Mouse (Mus musculus) intestine, embryonic 16.5 days (tissue): Measurements from ENCODE around the gene Vmn2r79. TPM values are rescaled to one million over a fixed set of nuclear protein-coding genes. Genes with fewer than 3 reads are reported as not detected.
"Not testable (repeated sequence)": the region's sequence is repeated elsewhere in the genome, so short reads cannot be mapped to it uniquely, and the experiment has no call there.

Experiments used
- ATAC-seq: fragments of 200-750 bp; cut with Nextera tagmentation; 2 replicates; pipeline ENCODE4 v1.8.0; 2017; ENCODE audit warnings: moderate TSS enrichment, moderate library complexity
- H3K27ac ChIP-seq: fragments of 300-500 bp; sonication (generic); 2 replicates; pipeline ENCODE4 v1.5.1; 2014; ENCODE audit warnings: mild to moderate bottlenecking, low read length
- H3K27me3 ChIP-seq: fragments of 300-500 bp; sonication (generic); replicated peaks from 2 replicates; pipeline ENCODE4 v1.6.1; 2014; ENCODE audit warnings: low read length, control low read depth, mixed read lengths; ENCODE audit not compliant: control insufficient read depth, insufficient read depth
- H3K36me3 ChIP-seq: fragments of 300-500 bp; sonication (generic); 2 replicates; pipeline ENCODE4 v1.6.1; 2014; ENCODE audit warnings: low read length, control low read depth; ENCODE audit not compliant: control insufficient read depth, insufficient read depth
- H3K4me1 ChIP-seq: fragments of 300-500 bp; sonication (generic); 2 replicates; pipeline ENCODE4 v1.6.1; 2014; ENCODE audit warnings: low read length, control low read depth, mixed read lengths; ENCODE audit not compliant: control insufficient read depth, insufficient read depth
- H3K4me2 ChIP-seq: fragments of 300-500 bp; sonication (generic); 2 replicates; pipeline ENCODE4 v1.6.1; 2014; ENCODE audit warnings: low read depth, low read length, control low read depth
- H3K4me3 ChIP-seq: fragments of 300-500 bp; sonication (generic); 2 replicates; pipeline ENCODE4 v1.5.1; 2014; ENCODE audit warnings: mild to moderate bottlenecking, low read length
- H3K9ac ChIP-seq: fragments of 300-500 bp; sonication (generic); 2 replicates; pipeline ENCODE4 v1.6.1; 2014; ENCODE audit warnings: low read depth, low read length
- H3K9me3 ChIP-seq: fragments of 300-500 bp; sonication (generic); 2 replicates; pipeline ENCODE4 v1.6.1; 2016; ENCODE audit warnings: low read length, control low read depth; ENCODE audit not compliant: control insufficient read depth
- WGBS: fragments of 180-500 bp; shearing (Covaris S2); extraction: QIAGEN DNeasy Blood & Tissue Kit; methylation state at CpG from one replicate; pipeline ENCODE4 v1.1.7; 2014; 5-methylcytosine and 5-hydroxymethylcytosine counted together
- polyA plus RNA-seq: library from polyadenylated mRNA; unstranded; fragments of >200 nt; fragmentation: Nextera tagmentation; extraction: Ambion mirVana; gene quantifications from 2 replicates; pipeline ENCODE4 v1.2.1, GENCODE M21; 2015

The Vmn2r79 gene
- not detected in 2 replicates for polyA plus RNA-seq

- H3K9me3 ChIP-seq, H3K27ac ChIP-seq, ATAC-seq, H3K4me1 ChIP-seq, H3K4me2 ChIP-seq, H3K4me3 ChIP-seq, H3K36me3 ChIP-seq, H3K27me3 ChIP-seq, H3K9ac ChIP-seq: not testable (repeated sequence)
- 86% methylated on average over 1 of the region's 1 CpGs for WGBS
Measured at GRCm38 (mm10) chr7:86995815-86996214, at the start of gene Vmn2r79. TSS of gene Vmn2r79 (plus strand) at chr7:86996115.

GRCm38 (mm10) chr7:86994700-86995099 is 1.2 kb upstream of the Vmn2r79 start:
- no peaks in the 10 kb centered on the region for H3K36me3 ChIP-seq
- 53% methylated on average over 1 of the region's 1 CpGs for WGBS
- H3K4me3 ChIP-seq: no peak overlapping the region

GRCm38 (mm10) chr7:87026486-87026885 is 30.6 kb downstream of the Vmn2r79 start:
- H3K4me1 ChIP-seq, H3K27ac ChIP-seq, H3K4me2 ChIP-seq, H3K9me3 ChIP-seq, H3K27me3 ChIP-seq, H3K36me3 ChIP-seq, H3K4me3 ChIP-seq, ATAC-seq, H3K9ac ChIP-seq: not testable (repeated sequence)

More at GRCm38 (mm10) chr7:86994700-86995099, 1.2 kb upstream of the Vmn2r79 start:
- Histone ChIP-seq H3K27ac (no peak overlapping the region), H3K27me3 (no peaks in the 10 kb centered on the region), H3K9me3 (no peaks in the 10 kb centered on the region), H3K9ac (no peak overlapping the region), H3K4me1 (no peaks in the 10 kb centered on the region), H3K4me2 (no peak overlapping the region)
- no peak for ATAC-seq

DNA sequence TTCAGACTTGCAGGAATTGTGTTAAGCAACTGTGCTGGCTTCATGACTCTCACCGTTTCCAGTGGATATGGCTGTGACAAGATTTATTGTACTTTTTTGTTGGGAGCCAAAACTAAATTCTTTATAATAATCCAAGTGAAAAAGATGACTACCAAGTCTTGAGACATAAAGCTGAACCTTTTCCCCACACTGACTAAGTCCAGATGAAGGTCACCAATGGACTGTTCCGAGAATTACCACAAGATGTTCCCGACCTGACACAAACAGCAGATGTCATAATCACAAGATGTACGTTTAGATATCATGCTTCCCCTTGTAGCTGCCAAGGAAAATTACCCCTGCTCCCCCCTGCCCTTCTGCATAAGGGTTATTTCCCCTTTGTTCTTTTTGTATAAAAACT is 67.7 kb downstream of the Vmn2r79 start:
- ATAC-seq: no peak
- no peaks in the 10 kb centered on the region for H3K4me1 ChIP-seq
- no peak overlapping the region for H3K4me2 ChIP-seq
- H3K9me3 ChIP-seq: no peaks in the 10 kb centered on the region
- no peak overlapping the region for H3K4me3 ChIP-seq
- no peaks in the 10 kb centered on the region for H3K27me3 ChIP-seq
- H3K9ac ChIP-seq: no peak overlapping the region
- H3K36me3 ChIP-seq: no peaks in the 10 kb centered on the region
- no peak overlapping the region for H3K27ac ChIP-seq
- 67% methylated on average over 4 of the region's 4 CpGs for WGBS

Other genes starting within 250 kb of the Vmn2r79 start
- 0.06 TPM in 1 of 2 replicates, not detected in the other for gene Folh1, start 220.2 kb upstream of the Vmn2r79 start, polyA plus RNA-seq
- not detected in 2 replicates for gene Vmn2r77, start 201.1 kb upstream of the Vmn2r79 start, polyA plus RNA-seq
- not detected in 2 replicates for gene Vmn2r78, start 81.0 kb upstream of the Vmn2r79 start, polyA plus RNA-seq
- gene Nox4, start 250.0 kb downstream of the Vmn2r79 start, polyA plus RNA-seq: 6.0 and 9.5 TPM in 2 replicates